11 mouse cellular contexts compared by ENCODE assay signal in genomic region chr1:96870764-96871307, GRCm38 (mm10). TPM values are rescaled to one million over a fixed set of nuclear protein-coding genes. Genes with fewer than 3 reads are reported as not detected.
DNase-seq lines count a peak whose midpoint lies in the region; ATAC-seq and TF ChIP-seq lines count a peak whose summit lies in the region.
"Had no signal": no experiment of that assay in that cellular context is flagged by ENCODE, and none has a peak within 500 bp of the region (broad histone marks: within the 10 kb centered on the region; RNA-seq: fewer than 3 reads in every experiment).

No protein-coding gene starts in this region.

- no peak for ATAC-seq in liver, embryonic 15.5 days (ENCODE audit: insufficient read depth)
- ATAC-seq in hindbrain, postnatal 0 days = no peak
- ATAC-seq in stomach, embryonic 14.5 days (ENCODE audit: insufficient number of reproducible peaks, insufficient read depth, low FRiP score, low read depth) = no peak
- ATAC-seq: activated CD4-positive, CD25-positive, alpha-beta regulatory T cell, adult 4 months had no signal

- DNase-seq in embryo, embryonic 11 days = peak; percentile 5
- DNase-seq in embryo, embryonic 9.5 days (ENCODE audit: extremely low spot score) = no peak
- DNase-seq in liver = no peak
- DNase-seq in hindbrain, postnatal 0 days (ENCODE audit: low spot score) = peak; percentile 2
- no peak for DNase-seq in testis, postnatal 10 days (ENCODE audit: low spot score)
- no peak for DNase-seq in spleen, adult 18-20 months
- DNase-seq: cerebellum, postnatal 36 days had no signal

- no peak overlapping the region for H3K27ac ChIP-seq in liver, embryonic 15.5 days (replicated peaks)
- no peak overlapping the region for H3K27ac ChIP-seq in hindbrain, postnatal 0 days
- H3K27ac ChIP-seq in stomach, embryonic 14.5 days (ENCODE audit: low read length) = no peak overlapping the region

- H3K9me3 ChIP-seq in liver, embryonic 15.5 days (replicated peaks) = no peaks in the 10 kb centered on the region
- H3K9me3 ChIP-seq in hindbrain, postnatal 0 days (ENCODE audit: low read length) = no peaks in the 10 kb centered on the region
- H3K9me3 ChIP-seq in stomach, embryonic 14.5 days (ENCODE audit: control insufficient read depth, low read depth, low read length) = no peaks in the 10 kb centered on the region

- no peak overlapping the region for H3K4me3 ChIP-seq in liver, embryonic 15.5 days (replicated peaks)
- peak overlapping the region; percentile 57 for H3K4me3 ChIP-seq in hindbrain, postnatal 0 days (ENCODE audit: low read length)
- no peak overlapping the region for H3K4me3 ChIP-seq in stomach, embryonic 14.5 days (ENCODE audit: low read depth, low read length)

- 9% methylated on average over 7 of the region's 7 CpGs for WGBS in liver, embryonic 15.5 days (ENCODE audit: insufficient replicate concordance)
- 14% methylated on average over 7 of the region's 7 CpGs for WGBS in hindbrain, postnatal 0 days
- 9% methylated on average over 7 of the region's 7 CpGs for WGBS in stomach, embryonic 14.5 days

- no peak overlapping the region for H3K9ac ChIP-seq in liver, embryonic 15.5 days
- H3K9ac ChIP-seq in hindbrain, postnatal 0 days (replicated peaks; ENCODE audit: low read length) = peak overlapping the region; percentile 63; the same call in 1 of the 2 replicates
- H3K9ac ChIP-seq in stomach, embryonic 14.5 days (replicated peaks; ENCODE audit: low read depth, low read length) = no peak overlapping the region

- no peak for TF ChIP-seq CTCF in hindbrain, postnatal 0 days (IDR thresholded peaks at IDR 0.05; ENCODE audit: low read depth)

- no peaks in the 10 kb centered on the region for H3K4me1 ChIP-seq in liver, embryonic 15.5 days (replicated peaks)
- no peaks in the 10 kb centered on the region for H3K4me1 ChIP-seq in hindbrain, postnatal 0 days (ENCODE audit: insufficient read depth, low read length)
- H3K4me1 ChIP-seq in stomach, embryonic 14.5 days (ENCODE audit: control insufficient read depth, insufficient read depth, low read length) = peaks cover 5% of the 10 kb centered on the region; the same call in 1 of the 2 replicates

- peak overlapping the region; percentile 64; the same call in 1 of the 2 replicates for H3K4me2 ChIP-seq in liver, embryonic 15.5 days
- H3K4me2 ChIP-seq in hindbrain, postnatal 0 days (ENCODE audit: low read depth, low read length) = peak overlapping the region; percentile 79
- H3K4me2 ChIP-seq in stomach, embryonic 14.5 days (replicated peaks; ENCODE audit: low read depth, low read length) = peak overlapping the region; percentile 75; the same call in 1 of the 2 replicates

- H3K27me3 ChIP-seq in liver, embryonic 15.5 days = peaks cover 4% of the 10 kb centered on the region; the same call in 1 of the 2 replicates
- no peaks in the 10 kb centered on the region for H3K27me3 ChIP-seq in hindbrain, postnatal 0 days (ENCODE audit: insufficient read depth, low read length)
- no peaks in the 10 kb centered on the region for H3K27me3 ChIP-seq in stomach, embryonic 14.5 days (ENCODE audit: control insufficient read depth, insufficient read depth, low read length)

- H3K36me3 ChIP-seq in liver, embryonic 15.5 days (replicated peaks) = no peaks in the 10 kb centered on the region
- H3K36me3 ChIP-seq in hindbrain, postnatal 0 days (ENCODE audit: insufficient read depth, low read length) = no peaks in the 10 kb centered on the region
- H3K36me3 ChIP-seq in stomach, embryonic 14.5 days (ENCODE audit: control insufficient read depth, insufficient read depth, low read length) = no peaks in the 10 kb centered on the region

RNA-seq across cellular contexts. Expression of gene Slco4c1, which starts 1.1 kb away (rescaled TPM):
- 1.5 and 1.6 TPM in 2 replicates for polyA plus RNA-seq in liver, embryonic 15.5 days (2015; fragmentation: Nextera tagmentation; extraction: Ambion mirVana)
- 1.4 and 2.4 TPM in 2 replicates for total RNA-seq in hindbrain, postnatal 0 days (2014; rRNA removed)
- 0.99 and 1.0 TPM in 2 replicates for polyA plus RNA-seq in hindbrain, postnatal 0 days (2015; fragmentation: Nextera tagmentation; extraction: Ambion mirVana)
- 0.12 and 0.39 TPM in 2 replicates for polyA plus RNA-seq in stomach, embryonic 14.5 days (2014; fragmentation: Nextera tagmentation; extraction: Ambion mirVana)
- polyA plus RNA-seq: activated CD4-positive, CD25-positive, alpha-beta regulatory T cell, adult 4 months; heart, embryonic 11.5 days had no signal

Comparison
In these comparisons a context has a peak if more than half of its experiments do, and no peak if none do; other contexts are left out.
1. DNase-seq: peak in embryo, embryonic 11 days (single experiment) and hindbrain, postnatal 0 days (single experiment); none in embryo, embryonic 9.5 days (single experiment), liver (single experiment), testis, postnatal 10 days (single experiment) and spleen, adult 18-20 months (0 of 2).
2. Peak in every context shown above with its lines, with median percentiles within 50 percentile points of each other: H3K4me2 ChIP-seq.